In genomic region chr14:87344540-87344939, GRCm38 (mm10) we compare ENCODE assay signal across 15 mouse cellular contexts.
"Had no signal": no experiment of that assay in that cellular context is flagged by ENCODE, and none has a peak within 500 bp of the region (broad histone marks: within the 10 kb centered on the region; RNA-seq: fewer than 3 reads in every experiment).

No protein-coding gene starts in this region.

- H3K4me3 ChIP-seq: lung, embryonic 15.5 days; megakaryocyte, embryonic 14.5 days; midbrain, embryonic 13.5 days; midbrain, embryonic 15.5 days; neural tube, embryonic 12.5 days had no signal

- H3K27me3 ChIP-seq: lung, embryonic 15.5 days; megakaryocyte, embryonic 14.5 days; midbrain, embryonic 13.5 days; midbrain, embryonic 15.5 days; neural tube, embryonic 12.5 days had no signal

- H3K4me2 ChIP-seq: lung, embryonic 15.5 days; midbrain, embryonic 11.5 days; midbrain, embryonic 13.5 days; midbrain, embryonic 15.5 days; neural tube, embryonic 12.5 days had no signal

- H3K4me1 ChIP-seq: lung, embryonic 15.5 days; megakaryocyte, embryonic 14.5 days; midbrain, embryonic 13.5 days; midbrain, embryonic 15.5 days; neural tube, embryonic 12.5 days had no signal

- H3K27ac ChIP-seq: lung, embryonic 15.5 days; macrophage; midbrain, embryonic 13.5 days; midbrain, embryonic 15.5 days; neural tube, embryonic 12.5 days had no signal

- DNase-seq: lung, adult 2 months; lung, postnatal 14 days; lung, postnatal 36 days; right cerebral cortex, postnatal 14 days; thymus, adult 18-20 months; thymus, postnatal 14 days; thymus, postnatal 36 days had no signal

- H3K9ac ChIP-seq: lung, embryonic 15.5 days; midbrain, embryonic 13.5 days; midbrain, embryonic 15.5 days; neural tube, embryonic 12.5 days had no signal

- ATAC-seq: lung, postnatal 0 days; midbrain, embryonic 13.5 days; midbrain, embryonic 15.5 days had no signal

- H3K9me3 ChIP-seq: lung, embryonic 15.5 days; midbrain, embryonic 13.5 days; midbrain, embryonic 15.5 days; neural tube, embryonic 12.5 days had no signal

- H3K36me3 ChIP-seq: lung, embryonic 15.5 days; midbrain, embryonic 13.5 days; midbrain, embryonic 15.5 days; neural tube, embryonic 12.5 days had no signal
